Mouse (Mus musculus) large intestine, adult 2 months (tissue): Measurements from ENCODE around the gene Gm20388. TPM values are rescaled to one million over a fixed set of nuclear protein-coding genes. Genes with fewer than 3 reads are reported as not detected.
A peak's percentile ranks its signal among the peaks of the same experiment; 100 is the strongest.

Experiments
- DNase-seq: peaks from one replicate; pipeline ENCODE4 v3.0.0-alpha.2; 2012; ENCODE audit warnings: low read depth, low spot score
- whole genome bisulfite sequencing: fragments of 180-500 bp; shearing (Covaris S2); methylation state at CpG from one replicate; pipeline ENCODE4 v1.1.7; 2018; 5-methylcytosine and 5-hydroxymethylcytosine counted together
- polyA plus RNA-seq: library from polyadenylated mRNA; depleted of rRNA; stranded (reverse); fragments of >200 nt; gene quantifications from 2 replicates; pipeline ENCODE4 v1.2.3, GENCODE M21; 2012

Gm20388 gene
- polyA plus RNA-seq, 1 experiment: 31.5 TPM

DNA sequence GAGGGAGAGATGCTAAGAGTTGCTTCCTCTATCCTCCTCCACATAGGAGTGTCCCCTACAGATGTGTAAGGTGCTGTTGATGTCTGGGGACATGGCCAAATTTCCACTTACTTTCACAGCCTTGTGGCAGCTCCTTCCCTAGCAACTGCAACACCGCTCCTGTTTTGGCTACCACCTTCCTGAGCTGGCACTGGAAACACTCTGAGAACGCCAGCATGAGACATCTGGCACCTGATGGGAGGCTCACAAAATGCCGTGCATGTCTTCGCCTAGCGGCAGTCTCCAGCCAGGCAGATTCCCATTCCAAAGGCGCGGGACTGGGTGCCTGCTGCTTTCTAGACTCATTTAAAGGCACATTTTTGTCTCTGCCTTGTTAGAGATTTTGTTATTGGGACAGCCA lies 226.0 kb downstream of the Gm20388 start:
- DNase-seq: no peak
- 47% methylated on average over 7 of the region's 7 CpGs for WGBS

- 28% methylated on average over 2 of the region's 2 CpGs for WGBS
- peak; percentile 76 for DNase-seq
Measured at GRCm38 (mm10) chr8:120138958-120139357, 228.3 kb downstream of the Gm20388 start.

DNA sequence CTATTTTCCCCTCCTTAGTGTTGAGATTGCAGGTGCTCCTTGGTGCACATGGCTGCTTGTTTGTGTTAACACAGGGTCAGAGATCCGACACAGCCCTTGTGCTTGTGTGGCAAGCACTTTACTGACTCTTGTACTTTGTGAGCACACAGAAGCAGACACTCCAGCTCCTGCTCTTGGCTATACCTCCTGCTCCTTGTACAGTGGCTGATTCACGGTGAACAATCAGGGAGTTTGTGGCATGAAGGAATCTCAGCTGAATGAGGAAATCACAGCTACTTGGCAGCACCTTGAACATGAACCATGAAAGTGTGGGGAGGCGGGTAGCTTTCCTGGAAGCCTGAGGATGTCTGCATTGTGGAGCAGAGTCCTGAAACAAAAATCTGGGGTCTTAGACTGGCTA lies 230.1 kb downstream of the Gm20388 start:
- WGBS: 31% methylated on average over 3 of the region's 3 CpGs
- DNase-seq: no peak

GRCm38 (mm10) chr8:120143911-120144651 lies 233.4 kb downstream of the Gm20388 start:
- WGBS: 75% methylated on average over 15 of the region's 15 CpGs
- DNase-seq: no peak

DNA sequence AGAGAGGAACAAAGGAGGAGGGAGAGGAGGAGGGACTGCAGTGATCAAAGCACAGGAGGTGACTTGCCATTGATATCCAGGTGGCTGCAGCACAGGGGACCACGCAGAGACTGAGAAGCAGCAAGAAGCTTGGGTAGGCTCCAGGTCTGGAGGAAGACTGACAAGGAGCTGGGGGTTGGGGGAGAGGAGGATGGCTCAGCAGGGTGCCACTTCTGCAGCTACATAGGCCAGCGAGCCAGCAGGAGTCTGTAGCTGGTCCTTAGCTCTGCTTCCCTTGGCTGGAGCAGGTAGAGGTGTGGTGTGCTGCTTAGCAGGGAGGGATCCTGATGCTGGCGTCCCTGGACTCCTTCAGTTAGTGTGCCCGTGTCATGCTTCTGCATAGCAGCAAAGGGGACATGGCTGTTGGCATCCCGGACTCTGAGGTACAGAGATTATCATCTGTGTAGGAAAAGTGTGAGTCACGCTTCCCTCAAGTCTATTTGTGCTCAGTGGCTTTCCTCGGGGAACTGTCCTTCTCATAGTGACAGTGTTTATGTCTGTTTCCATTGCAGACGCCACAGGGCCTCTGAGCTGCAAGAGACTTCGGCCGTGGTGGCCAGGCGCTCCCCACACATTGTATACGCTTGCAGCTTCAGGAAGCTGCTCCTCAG lies 234.1 kb downstream of the Gm20388 start:
- no peak for DNase-seq
- 71% methylated on average over 12 of the region's 12 CpGs for WGBS

- 76% methylated on average over 1 of the region's 1 CpGs for WGBS
- no peak for DNase-seq
Measured at GRCm38 (mm10) chr8:120146051-120146450, 235.4 kb downstream of the Gm20388 start.

- 76% methylated on average over 12 of the region's 12 CpGs for WGBS
- no peak for DNase-seq
Measured at GRCm38 (mm10) chr8:120150028-120150427, 239.4 kb downstream of the Gm20388 start.

- WGBS: 85% methylated on average over 9 of the region's 9 CpGs
- no peak for DNase-seq
Measured at GRCm38 (mm10) chr8:120151151-120151550, 240.5 kb downstream of the Gm20388 start.

DNA sequence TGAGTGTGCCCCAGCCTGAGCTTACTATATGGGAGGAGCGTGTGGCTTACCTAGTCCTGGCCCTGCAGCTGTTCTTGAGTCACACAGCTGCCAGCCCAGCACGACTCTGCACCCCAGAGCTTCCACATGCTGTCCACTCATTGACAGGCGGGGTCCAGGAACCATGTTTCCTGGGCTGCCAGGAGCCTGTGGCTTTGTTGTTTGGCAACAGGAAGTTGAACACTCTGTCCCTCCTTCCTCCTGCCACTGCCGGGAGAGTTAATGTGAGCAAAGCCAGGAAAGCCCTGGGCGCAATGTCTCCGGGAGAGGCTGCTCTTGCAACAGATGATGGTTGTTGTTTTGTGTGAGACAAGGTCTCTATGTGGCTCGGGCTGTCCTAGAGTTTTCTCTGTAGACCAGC lies 242.0 kb downstream of the Gm20388 start:
- WGBS: 50% methylated on average over 7 of the region's 7 CpGs

DNA sequence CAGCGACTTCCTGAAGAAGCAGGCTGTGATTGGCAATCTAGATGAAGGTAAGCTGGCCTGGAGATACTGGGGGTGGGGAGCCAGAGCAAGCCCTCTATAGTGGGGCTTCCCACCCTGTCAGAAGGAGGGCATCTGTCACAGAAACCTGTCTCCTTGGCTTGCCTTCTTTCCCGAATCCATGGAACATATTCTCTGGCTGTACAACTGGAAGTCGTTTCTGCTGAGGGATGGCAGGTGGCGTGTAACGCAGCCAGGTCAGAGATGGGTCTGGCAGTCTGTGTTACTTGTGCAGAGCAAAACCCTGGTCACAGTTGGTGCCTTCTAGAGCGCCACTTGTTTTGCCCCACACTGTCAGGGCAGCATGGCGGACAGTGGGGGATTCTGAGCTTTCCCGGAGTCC lies 249.7 kb downstream of the Gm20388 start:
- DNase-seq: no peak
- WGBS: 87% methylated on average over 8 of the region's 8 CpGs

More for the DNA sequence above, 242.0 kb downstream of the Gm20388 start:
- no peak for DNase-seq

- no peak for DNase-seq
- 91% methylated on average over 16 of the region's 16 CpGs for WGBS
Measured at GRCm38 (mm10) chr8:120161658-120162403, 251.2 kb downstream of the Gm20388 start.

- no peak for DNase-seq
- 88% methylated on average over 5 of the region's 5 CpGs for WGBS
Measured at GRCm38 (mm10) chr8:120162404-120162752, 251.7 kb downstream of the Gm20388 start.

DNA sequence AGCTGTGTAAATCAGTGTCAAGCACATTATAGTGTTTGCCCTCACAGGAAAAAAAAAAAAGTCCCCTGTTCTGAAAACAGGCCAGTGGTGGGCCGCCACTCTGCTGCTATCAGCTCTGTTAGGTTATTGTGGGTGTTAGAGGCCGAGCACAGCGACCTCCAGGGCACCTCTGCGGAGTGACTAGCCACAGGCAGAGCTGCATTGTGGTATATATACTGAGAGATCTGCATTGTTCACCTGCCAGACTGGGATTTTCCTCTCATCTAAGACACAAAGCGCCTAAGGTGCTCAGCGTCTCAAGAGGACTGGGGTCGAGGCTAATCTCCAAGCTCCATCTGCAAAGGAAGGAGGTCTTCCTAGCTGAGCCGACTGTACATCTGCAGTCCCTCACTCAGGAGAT lies 252.7 kb downstream of the Gm20388 start:
- 83% methylated on average over 8 of the region's 8 CpGs for WGBS
- no peak for DNase-seq

DNA sequence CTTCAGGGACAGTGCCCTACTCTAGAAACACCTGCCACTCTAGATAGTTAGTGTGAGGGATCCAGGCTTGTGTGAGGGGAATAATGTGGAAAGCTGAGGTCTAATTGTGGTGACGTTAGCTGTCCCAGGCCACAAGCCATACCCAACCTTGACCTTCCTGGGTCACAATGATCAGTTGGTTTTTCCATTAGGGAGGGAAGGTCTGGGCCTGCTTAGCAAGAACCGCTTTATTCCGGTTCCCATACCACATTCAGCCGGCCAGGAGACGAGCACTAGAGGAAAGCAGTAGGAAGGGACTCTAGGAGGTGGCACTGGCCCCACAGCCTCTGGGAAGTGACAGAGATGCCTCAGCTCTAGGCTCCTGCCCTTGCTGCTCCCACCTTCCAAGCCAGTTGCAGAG lies 253.4 kb downstream of the Gm20388 start:
- DNase-seq: no peak
- WGBS: 86% methylated on average over 5 of the region's 5 CpGs

DNA sequence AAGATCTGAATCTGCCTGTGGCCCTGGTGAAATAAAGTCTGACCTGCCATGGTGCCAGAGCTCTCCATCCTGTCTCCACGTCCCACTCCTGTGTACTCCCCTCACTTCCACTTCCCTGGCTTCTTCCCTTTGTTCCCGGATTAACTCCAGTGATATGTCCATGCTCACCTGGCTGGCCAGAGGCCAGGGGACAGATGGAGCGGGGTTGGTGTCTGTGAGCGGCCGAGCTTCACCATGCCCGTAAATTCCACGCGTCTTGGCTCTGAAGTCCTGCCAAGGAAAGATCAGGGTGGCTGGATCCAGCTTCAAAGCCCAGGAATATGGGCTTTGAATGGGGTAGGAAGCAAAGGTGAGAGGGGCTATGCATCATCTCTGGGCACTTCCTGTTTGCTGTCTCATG lies 256.5 kb downstream of the Gm20388 start:
- WGBS: 37% methylated on average over 8 of the region's 8 CpGs
- DNase-seq: no peak

DNA sequence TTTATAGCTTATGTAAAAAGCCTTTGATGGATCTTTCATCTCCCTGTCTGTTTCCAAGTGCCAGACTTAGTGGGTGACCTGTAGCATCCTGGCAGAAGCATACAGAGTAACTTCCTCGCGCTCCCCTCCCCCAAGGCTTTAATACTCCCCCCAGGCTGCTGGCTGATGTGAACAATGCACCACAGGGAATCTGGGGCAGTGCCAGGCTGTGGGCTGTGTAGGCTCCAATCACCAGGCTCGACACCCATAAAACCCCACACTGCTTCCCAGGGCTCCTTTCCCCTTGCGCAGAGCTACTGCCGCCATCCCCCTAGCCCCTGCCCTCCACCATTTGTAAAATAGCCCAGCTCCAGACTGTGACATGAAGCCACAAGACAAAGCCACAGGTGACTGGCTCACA lies 257.2 kb downstream of the Gm20388 start:
- WGBS: 45% methylated on average over 5 of the region's 5 CpGs
- no peak for DNase-seq

GRCm38 (mm10) chr8:120169119-120169518 lies 258.5 kb downstream of the Gm20388 start:
- no peak for DNase-seq
- 55% methylated on average over 8 of the region's 8 CpGs for WGBS

GRCm38 (mm10) chr8:120173195-120173594 lies 262.6 kb downstream of the Gm20388 start:
- DNase-seq: no peak
- 71% methylated on average over 1 of the region's 1 CpGs for WGBS

GRCm38 (mm10) chr8:120174606-120175005 lies 264.0 kb downstream of the Gm20388 start:
- no peak for DNase-seq
- WGBS: 66% methylated on average over 18 of the region's 18 CpGs

- 56% methylated on average over 4 of the region's 4 CpGs for WGBS
Measured at GRCm38 (mm10) chr8:120176605-120177004, 266.0 kb downstream of the Gm20388 start.

More at GRCm38 (mm10) chr8:120176605-120177004, 266.0 kb downstream of the Gm20388 start:
- DNase-seq: no peak
